Mouse (Mus musculus): ENCODE results near the gene Sirt7. TPM values are rescaled to one million over a fixed set of nuclear protein-coding genes. Genes with fewer than 3 reads are reported as not detected.

Sirt7 gene
- polyA plus RNA-seq, 1 experiment from 2014 or later, result 36.1 TPM

DNA sequence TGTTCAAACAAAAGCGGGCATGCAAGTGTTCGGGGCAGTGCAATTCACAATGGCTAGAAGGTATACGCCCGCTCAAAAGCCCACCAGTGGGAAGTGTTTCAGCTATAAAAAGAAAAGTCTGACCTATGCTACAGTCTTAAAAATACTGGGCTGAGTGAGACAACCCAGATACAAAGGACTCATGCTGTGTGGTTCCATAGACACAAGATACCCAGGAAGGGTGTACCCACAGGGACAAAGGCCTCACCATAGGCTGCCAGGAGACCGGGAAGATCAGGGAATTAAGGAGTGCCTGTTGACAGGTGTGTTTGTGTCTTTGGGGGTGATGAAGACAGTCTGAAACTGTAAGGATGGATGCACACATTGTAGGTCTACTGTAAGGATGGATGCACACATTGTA, 38.7 kb upstream of the Sirt7 start:
- Histone ChIP-seq H3K27ac (replicated peaks) (no peak overlapping the region), H3K27me3 (ENCODE audit: control insufficient read depth, insufficient read depth, low read length) (peaks cover 21% of the 10 kb centered on the region), H3K4me3 (ENCODE audit: low read depth, low read length) (no peak overlapping the region), H3K4me1 (replicated peaks; ENCODE audit: control insufficient read depth, insufficient read depth) (peaks cover 3% of the 10 kb centered on the region; the same call in 1 of the 2 replicates), H3K4me2 (replicated peaks; ENCODE audit: low read depth) (no peak overlapping the region), H3K9me3 (ENCODE audit: control insufficient read depth, low read length) (no peaks in the 10 kb centered on the region), H3K9ac (ENCODE audit: low read length) (no peak overlapping the region), H3K36me3 (ENCODE audit: control insufficient read depth, insufficient read depth, low read length) (no peaks in the 10 kb centered on the region)
- DNase-seq (ENCODE audit: low spot score) (no peak), ATAC-seq (ENCODE audit: low FRiP score, low TSS enrichment) (no peak)
- 89% methylated on average over 5 of the region's 5 CpGs for WGBS
- TF ChIP-seq EP300 (optimal IDR thresholded peaks at IDR 0.05) (no peak), CTCF (IDR thresholded peaks at IDR 0.05; ENCODE audit: low read depth) (no peak)

GRCm38 (mm10) chr11:120662759-120663158, 37.7 kb upstream of the Sirt7 start:
- Histone ChIP-seq H3K4me1 (replicated peaks; ENCODE audit: control insufficient read depth, insufficient read depth) (peaks cover 3% of the 10 kb centered on the region; the same call in 1 of the 2 replicates), H3K4me2 (replicated peaks; ENCODE audit: low read depth) (no peak overlapping the region), H3K27me3 (ENCODE audit: control insufficient read depth, insufficient read depth, low read length) (peaks cover 21% of the 10 kb centered on the region), H3K9ac (ENCODE audit: low read length) (no peak overlapping the region), H3K9me3 (ENCODE audit: control insufficient read depth, low read length) (no peaks in the 10 kb centered on the region), H3K27ac (replicated peaks) (no peak overlapping the region), H3K36me3 (ENCODE audit: control insufficient read depth, insufficient read depth, low read length) (no peaks in the 10 kb centered on the region), H3K4me3 (ENCODE audit: low read depth, low read length) (no peak overlapping the region)
- whole genome bisulfite sequencing, result 57% methylated on average over 6 of the region's 6 CpGs
- no peak for TF ChIP-seq CTCF (IDR thresholded peaks at IDR 0.05; ENCODE audit: low read depth)
- DNase-seq (ENCODE audit: low spot score) (no peak), ATAC-seq (ENCODE audit: low FRiP score, low TSS enrichment) (no peak)

GRCm38 (mm10) chr11:120661076-120661460, 36.0 kb upstream of the Sirt7 start, which contains the start of gene Notum:
Gene Notum (minus strand): TSS chr11:120661175.
- Histone ChIP-seq H3K27ac (replicated peaks) (no peak within 1 kb of the TSS), H3K27me3 (ENCODE audit: control insufficient read depth, insufficient read depth, low read length) (peaks cover 21% of the 10 kb centered on the region), H3K9me3 (ENCODE audit: control insufficient read depth, low read length) (no peaks in the 10 kb centered on the region), H3K4me1 (replicated peaks; ENCODE audit: control insufficient read depth, insufficient read depth) (peaks cover 3% of the 10 kb centered on the region; the same call in 1 of the 2 replicates), H3K9ac (ENCODE audit: low read length) (peak within 1 kb of the TSS; percentile 45), H3K4me3 (ENCODE audit: low read depth, low read length) (peak within 1 kb of the TSS; percentile 43), H3K36me3 (ENCODE audit: control insufficient read depth, insufficient read depth, low read length) (no peaks in the 10 kb centered on the region), H3K4me2 (replicated peaks; ENCODE audit: low read depth) (peak within 1 kb of the TSS; percentile 66)
- ATAC-seq (ENCODE audit: low FRiP score, low TSS enrichment) (0 out of 2 replicates have a peak, but pooled peaks have one; percentile 10), DNase-seq (ENCODE audit: low spot score) (no peak)
- TF ChIP-seq CTCF (IDR thresholded peaks at IDR 0.05; ENCODE audit: low read depth) (no peak), EP300 (optimal IDR thresholded peaks at IDR 0.05) (no peak)
- 2% methylated on average over 35 of the region's 35 CpGs for WGBS

DNA sequence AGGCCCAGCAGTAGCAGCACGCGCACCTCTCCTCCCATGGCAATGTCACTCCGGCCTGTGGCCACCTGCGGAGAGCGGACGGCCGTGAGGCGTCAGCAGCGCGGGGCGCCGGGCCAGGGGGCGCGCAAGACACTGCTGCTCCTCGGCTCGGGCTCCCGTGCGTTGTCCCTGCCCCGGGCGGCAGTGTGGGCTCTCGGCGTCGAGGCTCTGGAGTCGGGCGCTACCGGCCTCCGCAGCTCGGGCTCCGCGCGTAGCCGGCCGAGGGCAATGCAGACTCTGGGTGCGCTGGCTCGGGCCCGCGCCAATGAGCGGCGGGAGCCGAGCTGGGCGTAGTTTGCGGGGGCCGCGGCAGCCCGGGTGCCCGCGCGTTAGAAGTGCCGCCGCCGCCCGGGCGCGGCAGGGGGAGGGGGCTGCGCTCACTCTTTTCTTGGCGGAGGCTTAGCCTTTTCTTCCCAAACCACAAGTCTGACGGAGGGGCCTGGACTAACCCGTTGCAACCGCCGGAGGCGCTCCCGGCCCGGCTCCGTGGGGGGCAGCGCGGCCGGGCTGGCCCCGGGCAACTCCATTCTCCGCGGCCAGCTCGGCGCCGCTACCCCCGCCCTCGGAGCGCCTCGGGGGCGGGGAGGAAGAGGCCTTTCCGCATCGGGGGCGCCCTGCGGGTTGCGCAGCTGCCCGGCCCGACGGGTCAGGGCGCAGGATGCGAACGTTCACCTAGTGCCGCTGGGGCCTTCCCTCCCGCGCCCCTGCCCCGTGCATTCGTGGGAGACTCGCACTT, 35.4 kb upstream of the Sirt7 start:
- Histone ChIP-seq H3K4me3 (ENCODE audit: low read depth, low read length) (peak overlapping the region; percentile 43), H3K36me3 (ENCODE audit: control insufficient read depth, insufficient read depth, low read length) (no peaks in the 10 kb centered on the region), H3K27ac (replicated peaks) (no peak overlapping the region), H3K4me1 (replicated peaks; ENCODE audit: control insufficient read depth, insufficient read depth) (peaks cover 3% of the 10 kb centered on the region; the same call in 1 of the 2 replicates), H3K9ac (ENCODE audit: low read length) (peak overlapping the region; percentile 45), H3K9me3 (ENCODE audit: control insufficient read depth, low read length) (no peaks in the 10 kb centered on the region), H3K4me2 (replicated peaks; ENCODE audit: low read depth) (peak overlapping the region; percentile 66), H3K27me3 (ENCODE audit: control insufficient read depth, insufficient read depth, low read length) (peaks cover 21% of the 10 kb centered on the region)
- DNase-seq (ENCODE audit: low spot score), result peak; percentile 58
- under 1% methylated on average over 80 of the region's 95 CpGs for WGBS
- ATAC-seq (ENCODE audit: low FRiP score, low TSS enrichment), result peak; percentile 50
- no peak for TF ChIP-seq EP300 (optimal IDR thresholded peaks at IDR 0.05)
- peak; percentile 41 for TF ChIP-seq CTCF (IDR thresholded peaks at IDR 0.05; ENCODE audit: low read depth)

- Histone ChIP-seq H3K9me3 (ENCODE audit: control insufficient read depth, low read length) (no peaks in the 10 kb centered on the region), H3K27me3 (ENCODE audit: control insufficient read depth, insufficient read depth, low read length) (peaks cover 21% of the 10 kb centered on the region), H3K36me3 (ENCODE audit: control insufficient read depth, insufficient read depth, low read length) (no peaks in the 10 kb centered on the region), H3K4me2 (replicated peaks; ENCODE audit: low read depth) (peak overlapping the region; percentile 66), H3K4me1 (replicated peaks; ENCODE audit: control insufficient read depth, insufficient read depth) (peaks cover 3% of the 10 kb centered on the region; the same call in 1 of the 2 replicates), H3K4me3 (ENCODE audit: low read depth, low read length) (peak overlapping the region; percentile 43), H3K27ac (replicated peaks) (no peak overlapping the region), H3K9ac (ENCODE audit: low read length) (peak overlapping the region; percentile 23; the same call in 1 of the 2 replicates)
- WGBS, result 3% methylated on average over 49 of the region's 50 CpGs
- ATAC-seq (ENCODE audit: low FRiP score, low TSS enrichment), result no peak
- no peak for DNase-seq (ENCODE audit: low spot score)
- TF ChIP-seq EP300 (optimal IDR thresholded peaks at IDR 0.05) (no peak), CTCF (IDR thresholded peaks at IDR 0.05; ENCODE audit: low read depth) (no peak)
Observed at GRCm38 (mm10) chr11:120659509-120660300, 34.7 kb upstream of the Sirt7 start.

Data from stomach, postnatal 0 days (tissue).